Mouse (Mus musculus) bone marrow, adult 2 months (tissue): ENCODE data around the gene Setd5.

Experiments used
- CTCF ChIP-seq: fragments of 200-500 bp; IDR thresholded peaks from 2 replicates; pipeline ENCODE4 v1.5.1; 2011; ENCODE audit warnings: low read length, control low read depth; ENCODE audit not compliant: control insufficient read depth, insufficient read depth
- POLR2A ChIP-seq: fragments of 200-500 bp; IDR thresholded peaks from 2 replicates; pipeline ENCODE4 v1.6.1; 2011; ENCODE audit warnings: low read depth, mild to moderate bottlenecking, control low read depth, low read length, borderline replicate concordance; ENCODE audit not compliant: control insufficient read depth

DNA sequence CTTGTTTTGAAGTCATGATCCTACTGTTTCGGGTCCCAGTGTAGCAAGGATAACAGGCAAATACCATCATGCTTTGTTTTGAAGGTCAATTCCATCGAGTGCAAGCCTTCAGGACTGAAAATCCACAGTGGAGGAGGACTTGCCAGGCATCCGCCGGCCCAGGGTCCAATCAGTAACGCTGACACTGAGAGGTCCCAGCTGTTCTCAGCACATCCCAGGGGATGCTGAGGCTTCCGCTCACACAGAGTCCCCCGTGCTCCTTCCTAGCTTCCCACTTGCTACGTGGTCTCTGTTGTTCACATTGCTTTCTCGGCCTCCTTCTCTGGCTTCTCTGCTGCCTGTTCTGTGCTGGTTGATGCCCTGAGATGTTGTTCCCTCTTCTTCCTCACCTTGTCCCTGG, 107.0 kb downstream of the Setd5 start:
- no peak for TF ChIP-seq CTCF
- TF ChIP-seq POLR2A, result no peak
